Mouse (Mus musculus) heart, adult 2 months (tissue): ENCODE data around the gene Lrrn4. TPM values are rescaled to one million over a fixed set of nuclear protein-coding genes. Genes with fewer than 3 reads are reported as not detected.

Experiments
- DNase-seq, 2 experiments: peaks; one replicate each; pipeline ENCODE4 v3.0.0; 2021
- H3K27ac ChIP-seq: fragments of 200-600 bp; 2 replicates; pipeline ENCODE4 v1.8.1; 2022
- H3K27me3 ChIP-seq: fragments of 200-500 bp; 2 replicates; pipeline ENCODE4 v1.6.1; 2012; ENCODE audit warnings: mild to moderate bottlenecking, low read length, inconsistent platforms, mixed read lengths; ENCODE audit not compliant: control insufficient read depth, insufficient read depth
- H3K36me3 ChIP-seq: fragments of 200-500 bp; 2 replicates; pipeline ENCODE4 v1.6.1; 2012; ENCODE audit warnings: low read length, inconsistent platforms; ENCODE audit not compliant: control insufficient read depth, insufficient read depth
- H3K4me1 ChIP-seq: fragments of 200-500 bp; 2 replicates; pipeline ENCODE4 v1.6.1; 2011; ENCODE audit warnings: low read length; ENCODE audit not compliant: control insufficient read depth, insufficient read depth
- H3K4me3 ChIP-seq: fragments of 200-600 bp; 2 replicates; pipeline ENCODE4 v1.8.1; 2022
- H3K79me2 ChIP-seq: fragments of 200-500 bp; replicated peaks from 2 replicates; pipeline ENCODE4 v1.6.1; 2012; ENCODE audit warnings: mild to moderate bottlenecking, inconsistent platforms, low read length, moderate library complexity, mixed read lengths; ENCODE audit not compliant: control insufficient read depth, insufficient read depth
- H3K9ac ChIP-seq: fragments of 200-500 bp; 2 replicates; pipeline ENCODE4 v1.6.1; 2012; ENCODE audit warnings: low read depth, mild to moderate bottlenecking, control low read depth, inconsistent platforms, low read length, mixed read lengths
- CTCF ChIP-seq: fragments of 200-600 bp; IDR thresholded peaks from 2 replicates; pipeline ENCODE4 v1.8.1; 2022; ENCODE audit warnings: antibody characterized with exemption, mild to moderate bottlenecking, moderate library complexity
- EP300 ChIP-seq: fragments of 200-500 bp; IDR thresholded peaks from 2 replicates; pipeline ENCODE4 v1.6.1; 2011; ENCODE audit warnings: low read depth, low read length, control low read depth; ENCODE audit not compliant: insufficient read depth
- POLR2A ChIP-seq: fragments of 200-500 bp; IDR thresholded peaks from 2 replicates; pipeline ENCODE4 v1.6.1; 2011; ENCODE audit warnings: mild to moderate bottlenecking, low read depth, low read length, control low read depth; ENCODE audit not compliant: insufficient read depth
- WGBS: fragments of 180-500 bp; shearing (Covaris S2); methylation state at CpG from one replicate; pipeline ENCODE4 v1.1.7; 2018; 5-methylcytosine and 5-hydroxymethylcytosine counted together
- intact Hi-C: fragments of 180-260 bp; cut with DNase I; formaldehyde crosslinking; loops from one replicate; pipeline ENCODE4 v1.15.1; 2025
- polyA plus RNA-seq: library from polyadenylated mRNA; depleted of rRNA; stranded (reverse); fragments of >200 nt; gene quantifications from 2 replicates; pipeline ENCODE4 v1.2.3, GENCODE M21; 2012
- total RNA-seq, 2 experiments: library from RNA; stranded (reverse); gene quantifications; 2 replicates each; pipeline ENCODE4 v1.2.3; 2021

Gene Lrrn4
- total and polyA plus RNA-seq, 3 experiments: 4.8 to 9.8 (median 5.9) TPM

GRCm38 (mm10) chr2:132879261-132880044 lies 1.2 kb downstream of the Lrrn4 start:
- H3K4me3 ChIP-seq: peak overlapping the region; percentile 34
- 1% methylated on average over 58 of the region's 58 CpGs for WGBS
- peak; percentile 18 to 30 for DNase-seq
- no peak overlapping the region for H3K27ac ChIP-seq
- H3K4me1 ChIP-seq: no peaks in the 10 kb centered on the region
- intact Hi-C loops: no loop called here
- peak overlapping the region; percentile 36 for H3K9ac ChIP-seq
- peaks cover 9% of the 10 kb centered on the region for H3K27me3 ChIP-seq
- H3K79me2 ChIP-seq: no peaks in the 10 kb centered on the region
- no peaks in the 10 kb centered on the region for H3K36me3 ChIP-seq
- no peak for TF ChIP-seq CTCF
- TF ChIP-seq POLR2A: no peak

GRCm38 (mm10) chr2:132876991-132877390 lies 3.7 kb downstream of the Lrrn4 start:
- no peak overlapping the region for H3K9ac ChIP-seq
- peaks cover 9% of the 10 kb centered on the region for H3K27me3 ChIP-seq
- no peak overlapping the region for H3K27ac ChIP-seq
- no peak overlapping the region for H3K4me3 ChIP-seq
- no peaks in the 10 kb centered on the region for H3K79me2 ChIP-seq
- 77% methylated on average over 1 of the region's 1 CpGs for WGBS
- H3K4me1 ChIP-seq: no peaks in the 10 kb centered on the region
- no peaks in the 10 kb centered on the region for H3K36me3 ChIP-seq
- intact Hi-C loops: no loop called here
- TF ChIP-seq EP300: no peak
- no peak for TF ChIP-seq POLR2A
- TF ChIP-seq CTCF: no peak
- DNase-seq: no peak

- peaks cover 2% of the 10 kb centered on the region for H3K27me3 ChIP-seq
- no peaks in the 10 kb centered on the region for H3K79me2 ChIP-seq
- TF ChIP-seq EP300: no peak
- no peak for TF ChIP-seq POLR2A
- H3K27ac ChIP-seq: no peak overlapping the region
- H3K9ac ChIP-seq: no peak overlapping the region
- H3K4me3 ChIP-seq: no peak overlapping the region
- H3K4me1 ChIP-seq: no peaks in the 10 kb centered on the region
- WGBS: 58% methylated on average over 10 of the region's 10 CpGs
- intact Hi-C loops: no loop called here
- H3K36me3 ChIP-seq: no peaks in the 10 kb centered on the region
- DNase-seq: no peak
These were observed 6.9 kb downstream of the Lrrn4 start for GRCm38 (mm10) chr2:132873657-132874326.

DNA sequence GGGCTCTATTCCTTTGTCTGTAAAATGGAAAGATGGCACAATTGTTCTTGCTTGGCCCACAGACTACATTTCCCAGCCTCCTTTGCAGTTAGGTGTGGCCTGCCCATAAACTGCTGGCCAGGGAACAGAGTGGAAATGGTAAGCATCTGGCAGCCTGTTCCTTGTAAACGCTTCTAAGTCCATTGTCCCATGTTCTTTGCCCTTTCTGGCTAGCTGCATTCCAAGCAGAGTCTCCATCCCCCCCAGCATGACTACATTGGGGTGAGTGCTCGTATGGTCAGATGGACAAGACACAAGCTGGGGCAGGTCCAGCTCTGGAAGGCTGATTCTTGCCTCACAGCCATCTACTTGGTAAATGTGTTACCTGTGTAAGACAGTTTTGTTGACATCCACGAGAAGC lies 9.0 kb downstream of the Lrrn4 start:
- 73% methylated on average over 3 of the region's 3 CpGs for WGBS

GRCm38 (mm10) chr2:132870286-132870685 lies 10.4 kb downstream of the Lrrn4 start:
- 76% methylated on average over 4 of the region's 4 CpGs for WGBS
- DNase-seq: no peak
- no peak overlapping the region for H3K27ac ChIP-seq

More for the DNA sequence above, 9.0 kb downstream of the Lrrn4 start:
- Histone ChIP-seq H3K79me2 (no peaks in the 10 kb centered on the region), H3K36me3 (no peaks in the 10 kb centered on the region), H3K4me3 (no peak overlapping the region), H3K9ac (no peak overlapping the region), H3K27ac (no peak overlapping the region), H3K27me3 (no peaks in the 10 kb centered on the region), H3K4me1 (no peaks in the 10 kb centered on the region)
- no peak for TF ChIP-seq POLR2A
- no peak for TF ChIP-seq CTCF
- no peak for TF ChIP-seq EP300
- intact Hi-C loops: no loop called here
- DNase-seq: no peak

DNA sequence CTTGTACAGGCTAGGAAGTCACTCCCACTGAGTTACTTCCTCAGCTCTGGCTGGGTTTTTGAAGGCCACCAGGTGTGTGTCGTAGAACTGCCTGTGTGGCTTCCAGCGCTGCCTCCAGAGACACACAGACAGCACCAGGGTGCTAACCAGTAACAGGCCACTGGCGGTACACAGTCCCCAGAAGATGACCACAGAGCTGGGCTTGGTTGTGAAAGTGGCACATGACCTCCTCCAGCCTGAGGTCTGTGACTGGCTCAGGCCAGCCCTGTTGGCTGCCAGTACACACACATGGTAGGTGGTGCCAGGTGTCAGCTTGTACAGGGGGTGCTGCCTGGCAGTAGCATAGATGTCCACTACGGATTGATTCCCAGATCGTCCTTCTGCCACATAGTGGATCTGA lies 11.0 kb downstream of the Lrrn4 start:
- no peak overlapping the region for H3K27ac ChIP-seq
- TF ChIP-seq EP300 (no peak), CTCF (no peak), POLR2A (no peak)

More at GRCm38 (mm10) chr2:132870286-132870685, 10.4 kb downstream of the Lrrn4 start:
- Histone ChIP-seq H3K36me3 (no peaks in the 10 kb centered on the region; the same call in 1 of the 2 replicates), H3K27me3 (no peaks in the 10 kb centered on the region), H3K4me3 (no peak overlapping the region), H3K9ac (no peak overlapping the region), H3K79me2 (no peaks in the 10 kb centered on the region), H3K4me1 (no peaks in the 10 kb centered on the region)
- TF ChIP-seq POLR2A: no peak
- no peak for TF ChIP-seq CTCF
- TF ChIP-seq EP300: no peak
- intact Hi-C loops: no loop called here

More for the DNA sequence above, 11.0 kb downstream of the Lrrn4 start:
- WGBS: 78% methylated on average over 5 of the region's 5 CpGs
- Histone ChIP-seq H3K4me3 (no peak overlapping the region), H3K79me2 (no peaks in the 10 kb centered on the region), H3K4me1 (no peaks in the 10 kb centered on the region), H3K27me3 (no peaks in the 10 kb centered on the region), H3K36me3 (no peaks in the 10 kb centered on the region; the same call in 1 of the 2 replicates), H3K9ac (no peak overlapping the region)
- intact Hi-C loops: no loop called here
- DNase-seq: no peak
